Mouse (Mus musculus): ENCODE data around the gene Htr6. TPM values are rescaled to one million over a fixed set of nuclear protein-coding genes. Genes with fewer than 3 reads are reported as not detected.

Gene Htr6
- total RNA-seq, 2 experiments from 2014 or later = 5.9 to 6.9 TPM

DNA sequence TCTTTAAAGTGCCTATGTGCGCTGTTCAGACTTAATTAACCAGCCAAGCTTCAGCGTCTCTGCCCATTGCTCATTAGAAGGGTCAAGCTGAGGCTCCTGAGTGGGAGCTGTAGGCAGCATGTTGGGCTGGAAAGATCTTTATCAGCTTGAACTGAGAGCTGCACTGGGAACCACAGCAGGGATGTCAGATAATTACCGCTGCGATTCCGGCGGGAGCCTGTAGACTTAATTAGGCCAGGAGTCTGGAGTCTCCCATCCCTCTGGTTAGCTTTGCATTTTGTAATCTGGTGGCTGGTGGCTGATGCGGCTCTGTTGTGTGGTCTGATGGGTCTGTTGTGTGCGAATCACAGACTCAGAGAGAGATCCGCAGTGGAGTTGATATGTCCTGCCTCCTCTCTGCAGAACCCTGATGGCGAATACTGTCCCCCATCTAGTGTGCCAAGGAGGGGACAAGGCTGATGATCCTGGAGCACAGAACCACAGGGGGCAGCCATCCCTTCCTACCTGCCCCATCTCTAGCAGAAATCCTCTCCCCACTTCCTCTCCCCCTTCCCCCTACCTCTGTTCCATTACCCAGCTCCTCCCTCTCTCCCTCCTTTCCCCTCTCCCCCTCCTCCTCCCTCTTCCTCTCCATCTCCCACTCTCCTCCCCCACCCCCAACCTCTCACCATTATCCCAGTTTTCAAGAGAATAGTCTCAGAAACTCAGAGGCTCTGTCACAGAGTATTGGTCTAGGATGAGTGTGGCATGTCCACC is 35.1 kb downstream of the Htr6 start:
- no peak overlapping the region for H3K27ac ChIP-seq

DNA sequence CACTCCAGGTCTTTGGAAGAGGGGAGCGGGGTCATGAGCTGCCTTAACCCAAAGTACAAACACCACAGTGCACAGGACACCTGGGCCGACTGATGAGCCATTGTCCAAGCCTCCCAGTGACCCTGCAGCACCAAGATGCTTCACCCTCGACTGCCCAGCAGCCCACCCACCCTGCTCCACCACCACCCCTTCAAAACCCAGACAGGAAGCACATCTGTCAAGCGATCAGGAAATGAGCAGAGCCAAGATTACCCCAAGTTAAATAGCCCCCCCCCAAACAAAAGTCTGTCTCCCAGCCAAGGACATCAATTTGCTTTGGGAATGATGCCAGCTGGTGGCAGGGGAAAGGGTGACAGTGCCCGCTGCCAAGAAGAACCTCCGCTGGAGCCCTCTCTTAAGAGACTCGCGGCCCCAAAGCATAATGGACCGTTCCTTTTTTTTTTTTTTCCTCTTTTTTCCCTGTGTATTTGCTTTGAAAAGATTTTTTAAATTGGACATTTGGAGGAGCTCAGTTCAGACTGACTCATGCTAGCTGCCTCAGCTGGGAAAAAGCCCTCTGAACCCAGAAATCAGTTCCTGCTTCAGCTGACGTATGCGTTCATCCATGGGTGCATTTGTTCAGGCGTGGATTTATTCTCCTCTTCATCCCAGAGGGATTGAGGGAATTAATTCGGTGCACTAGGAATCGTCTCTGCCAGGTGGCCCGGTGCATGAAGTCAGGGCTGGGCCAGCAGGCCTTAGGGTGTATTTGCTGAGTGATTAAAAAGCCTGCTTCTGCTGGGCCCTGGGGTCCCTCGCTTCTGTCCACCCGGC is 37.4 kb downstream of the Htr6 start:
- Histone ChIP-seq H3K4me3 (no peak overlapping the region), H3K27ac (no peak overlapping the region)
- TF ChIP-seq CTCF (IDR thresholded peaks at IDR 0.05) = no peak
- intact Hi-C loops (cut with DNase I) = no loop called here
- no peak for DNase-seq (ENCODE audit: extremely low spot score in 1 of 2, low spot score in 2 of 2)

More for the DNA sequence above, 35.1 kb downstream of the Htr6 start:
- no peak overlapping the region for H3K4me3 ChIP-seq
- intact Hi-C loops (cut with DNase I) = no loop called here
- no peak for TF ChIP-seq CTCF (IDR thresholded peaks at IDR 0.05)
- no peak for DNase-seq (ENCODE audit: extremely low spot score in 1 of 2, low spot score in 2 of 2)

DNA sequence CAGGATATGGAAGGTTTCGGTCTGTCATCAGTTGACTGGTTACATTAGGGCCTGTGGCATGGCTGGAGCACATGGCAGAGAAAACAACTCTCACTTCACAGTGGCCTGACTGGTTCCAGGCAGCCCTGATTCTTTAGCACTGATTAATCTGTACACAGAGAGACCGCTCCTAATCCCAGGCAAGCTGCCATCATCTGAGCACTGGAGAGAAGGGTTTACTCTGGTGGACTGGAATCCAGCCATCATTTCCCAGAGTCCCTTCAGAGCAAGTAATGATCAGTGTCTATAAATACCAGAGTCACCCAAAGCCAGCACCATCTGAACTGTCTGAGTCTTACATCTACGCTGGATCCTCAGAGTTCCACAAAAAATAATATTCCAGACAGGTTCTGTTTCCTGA is 39.6 kb downstream of the Htr6 start:
- TF ChIP-seq CTCF (IDR thresholded peaks at IDR 0.05) = no peak
- no peak for DNase-seq (ENCODE audit: extremely low spot score in 1 of 2, low spot score in 2 of 2)
- no peak overlapping the region for H3K4me3 ChIP-seq
- H3K27ac ChIP-seq = no peak overlapping the region
- intact Hi-C loops (cut with DNase I) = no loop called here

DNA sequence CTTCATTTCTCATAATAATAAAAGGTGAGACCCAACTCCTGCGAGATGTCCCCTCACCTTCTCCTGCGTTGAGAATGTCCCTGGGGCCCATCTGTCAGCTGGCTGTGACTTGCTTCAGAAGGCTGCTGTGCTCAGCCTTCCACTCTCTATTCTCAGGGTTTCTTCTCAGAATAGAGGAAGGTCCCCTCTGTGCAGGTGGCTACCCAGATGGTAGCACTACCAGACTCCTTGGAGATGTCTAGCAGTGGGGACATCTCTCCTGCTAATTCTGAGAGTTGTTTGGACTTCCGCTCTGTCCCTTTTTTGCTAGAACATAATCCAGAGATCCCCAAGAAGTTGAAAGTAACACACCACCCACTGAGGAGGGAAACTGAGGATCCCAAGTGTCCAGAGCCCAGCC is 40.4 kb downstream of the Htr6 start:
- TF ChIP-seq CTCF (IDR thresholded peaks at IDR 0.05) = no peak
- H3K27ac ChIP-seq = peak overlapping the region; percentile 80; the same call in 1 of the 2 replicates
- H3K4me3 ChIP-seq = no peak overlapping the region
- no peak for DNase-seq (ENCODE audit: extremely low spot score in 1 of 2, low spot score in 2 of 2)
- intact Hi-C loops (cut with DNase I) = no loop called here

DNA sequence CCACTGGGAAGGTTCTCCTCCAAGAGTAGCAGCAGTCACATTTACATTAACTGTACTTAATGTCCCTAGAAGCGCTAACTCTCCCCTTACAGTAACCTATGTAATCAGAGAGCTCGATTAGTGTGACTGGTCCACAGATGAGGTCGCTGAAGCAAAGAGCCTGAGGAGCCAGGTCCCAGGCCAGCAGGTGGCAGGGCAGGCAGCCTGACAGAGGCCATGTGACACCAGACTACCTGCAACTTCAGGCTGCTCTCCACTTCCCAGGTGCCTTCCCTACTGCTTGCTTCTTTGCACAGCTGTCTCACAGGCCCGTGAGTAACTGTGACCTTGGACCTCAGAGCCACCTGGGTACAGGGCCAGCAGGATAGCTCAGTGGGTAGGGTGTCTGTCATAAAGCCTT is 40.8 kb downstream of the Htr6 start:
- H3K27ac ChIP-seq = peak overlapping the region; percentile 80
- intact Hi-C loops (cut with DNase I) = no loop called here
- peak; percentile 4 for TF ChIP-seq CTCF (IDR thresholded peaks at IDR 0.05)
- DNase-seq (ENCODE audit: extremely low spot score in 1 of 2, low spot score in 2 of 2) = no peak
- H3K4me3 ChIP-seq = no peak overlapping the region

DNA sequence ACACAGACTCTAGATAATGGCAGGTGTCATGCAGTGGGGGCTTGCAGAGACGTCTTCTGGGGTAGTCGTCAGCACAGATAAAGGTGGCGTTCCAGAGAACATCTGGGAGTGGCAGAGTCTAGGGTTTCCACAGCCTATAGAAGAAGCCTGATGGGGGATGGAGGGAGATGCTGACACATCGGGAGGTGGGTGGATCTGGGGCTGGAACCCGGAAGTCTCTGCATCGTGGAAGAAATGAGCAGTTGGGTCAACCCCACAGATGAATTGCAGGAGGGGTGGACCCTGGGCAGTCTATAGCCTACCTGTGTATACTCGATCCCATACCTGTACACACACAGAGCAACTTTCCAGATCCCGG is 41.4 kb downstream of the Htr6 start:
- intact Hi-C loops (cut with DNase I) = no loop called here
- peak overlapping the region; percentile 80 for H3K27ac ChIP-seq
- no peak for TF ChIP-seq CTCF (IDR thresholded peaks at IDR 0.05)
- peak in 1 of 2 experiments; percentile 36 for DNase-seq (ENCODE audit: extremely low spot score in 1 of 2, low spot score in 2 of 2)
- no peak overlapping the region for H3K4me3 ChIP-seq

DNA sequence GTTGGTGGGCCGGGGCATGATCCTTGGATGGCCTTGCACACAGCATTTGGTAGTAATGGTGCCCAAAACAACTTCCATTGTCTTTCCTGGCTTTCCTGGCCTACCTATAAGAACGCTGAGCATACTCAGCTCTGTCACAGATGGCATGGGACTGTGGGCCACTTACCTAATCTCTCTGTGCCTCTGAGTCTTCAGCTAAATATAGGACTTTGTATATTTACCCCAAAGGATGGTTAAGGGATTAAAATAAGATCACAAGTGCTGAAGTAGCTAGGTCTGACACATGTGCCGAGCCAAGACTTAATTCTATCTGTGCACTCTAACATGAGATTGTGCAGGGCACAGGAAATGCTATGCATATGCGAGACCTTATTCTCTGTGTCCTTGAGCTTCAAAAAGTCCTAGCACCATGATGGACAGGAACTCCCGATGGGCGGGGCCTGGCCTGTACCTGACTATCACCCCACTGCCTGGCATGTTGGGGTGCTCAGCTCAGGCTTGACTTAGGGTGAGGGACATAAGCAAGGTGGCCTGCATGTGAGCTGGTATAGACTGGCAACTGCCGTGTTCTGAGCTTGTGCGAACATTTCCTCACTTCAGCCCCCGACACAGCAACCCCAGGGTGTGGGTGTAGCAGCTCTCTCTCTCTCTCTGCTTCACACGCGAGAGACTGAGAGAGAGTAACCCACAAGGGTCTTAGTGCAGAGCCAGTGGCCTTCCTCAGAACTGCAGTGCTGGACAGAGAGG is 41.9 kb downstream of the Htr6 start:
- Histone ChIP-seq H3K27ac (peak overlapping the region; percentile 80), H3K4me3 (no peak overlapping the region)
- peak in 1 of 2 experiments; percentile 36 for DNase-seq (ENCODE audit: extremely low spot score in 1 of 2, low spot score in 2 of 2)
- TF ChIP-seq CTCF (IDR thresholded peaks at IDR 0.05) = no peak
- intact Hi-C loops (cut with DNase I) = no loop called here

DNA sequence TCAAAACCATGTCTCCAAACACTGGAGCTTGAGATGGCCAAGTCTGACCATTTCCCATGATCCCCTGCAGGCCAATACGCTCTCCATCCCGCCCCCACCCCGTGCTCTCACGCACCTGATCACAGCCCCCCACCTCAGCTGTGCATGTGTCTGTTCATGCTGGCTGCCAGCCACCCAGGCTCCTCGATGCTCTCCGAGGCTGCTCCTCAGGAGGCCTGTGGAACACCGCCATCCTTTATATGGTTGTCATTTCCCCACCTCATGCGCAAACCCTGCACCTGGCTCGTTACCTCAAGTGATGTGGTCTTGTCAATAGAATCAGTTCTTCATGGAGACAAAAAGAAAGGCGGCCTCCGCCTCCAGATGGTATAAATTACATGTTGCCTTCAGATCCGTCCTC is 42.8 kb downstream of the Htr6 start:
- intact Hi-C loops (cut with DNase I) = no loop called here
- DNase-seq (ENCODE audit: extremely low spot score in 1 of 2, low spot score in 2 of 2) = no peak
- Histone ChIP-seq H3K4me3 (no peak overlapping the region), H3K27ac (peak overlapping the region; percentile 80; the same call in 1 of the 2 replicates)
- TF ChIP-seq CTCF (IDR thresholded peaks at IDR 0.05) = no peak

DNA sequence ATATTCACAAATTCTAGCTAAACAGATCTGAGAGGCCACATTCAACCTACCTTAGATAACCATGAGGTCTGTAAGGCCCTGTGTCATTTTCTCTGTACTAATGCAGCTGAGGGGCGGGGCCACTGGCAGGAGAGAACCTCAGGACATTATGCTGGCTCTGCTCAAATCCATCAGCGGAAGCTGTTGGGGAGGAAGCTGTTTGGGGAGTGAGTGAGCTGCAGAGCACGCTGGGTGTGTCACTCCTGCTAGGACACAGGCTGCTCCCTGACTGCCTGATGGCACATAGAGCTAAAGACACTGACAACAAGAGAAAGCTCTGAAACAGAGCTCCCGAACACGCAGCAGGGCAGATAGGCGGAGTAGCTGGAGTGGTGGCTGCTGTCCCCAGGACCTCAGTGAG is 44.7 kb downstream of the Htr6 start:
- intact Hi-C loops (cut with DNase I) = no loop called here

DNA sequence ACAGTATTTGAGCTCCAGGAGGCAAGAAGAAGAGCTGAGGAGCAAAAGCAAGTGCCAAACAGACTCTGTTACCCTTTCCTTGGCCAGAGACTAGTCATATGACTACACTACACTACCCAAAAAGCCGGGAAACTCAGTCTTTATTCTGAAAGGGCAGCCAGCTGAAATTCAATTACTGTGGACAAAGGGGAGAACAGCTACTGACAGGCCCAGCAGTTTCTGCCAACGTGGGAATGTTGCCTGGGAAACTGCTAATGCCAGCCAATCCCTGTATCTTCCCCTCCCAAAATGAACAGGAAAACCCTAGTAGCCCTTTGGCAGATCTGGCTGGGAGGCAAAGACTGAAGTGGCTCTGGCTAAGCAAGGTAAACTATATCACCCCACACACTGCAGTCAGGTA is 51.0 kb downstream of the Htr6 start:
- intact Hi-C loops (cut with DNase I) = no loop called here
- Histone ChIP-seq H3K27ac (no peak overlapping the region; the same call in 1 of the 2 replicates), H3K4me3 (no peak overlapping the region)
- TF ChIP-seq CTCF (IDR thresholded peaks at IDR 0.05) = no peak
- peak; percentile 40 to 47 for DNase-seq (ENCODE audit: extremely low spot score in 1 of 2, low spot score in 2 of 2)

More for the DNA sequence above, 44.7 kb downstream of the Htr6 start:
- H3K27ac ChIP-seq = no peak overlapping the region
- no peak for TF ChIP-seq CTCF (IDR thresholded peaks at IDR 0.05)
- DNase-seq (ENCODE audit: extremely low spot score in 1 of 2, low spot score in 2 of 2) = no peak
- H3K4me3 ChIP-seq = no peak overlapping the region

DNA sequence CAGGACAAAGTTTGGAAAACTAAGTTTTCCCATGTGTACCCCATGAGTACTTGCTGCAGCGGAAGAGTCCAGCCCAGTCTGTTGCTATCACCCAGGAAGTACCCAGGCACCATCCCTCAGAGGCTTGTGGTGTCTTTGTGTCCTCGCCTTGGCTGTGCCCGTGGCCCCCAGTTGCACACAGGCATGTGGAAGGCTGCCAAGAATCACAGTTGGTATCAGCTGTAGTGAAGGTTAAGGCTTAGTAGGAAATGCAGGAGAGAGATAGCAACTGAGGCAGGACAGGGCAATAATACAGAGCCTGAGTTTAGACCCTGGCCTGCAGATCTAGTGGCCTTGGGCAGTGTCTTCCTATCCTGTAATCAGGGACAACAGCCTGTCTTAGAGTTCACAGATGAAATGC is 55.0 kb downstream of the Htr6 start:
- no peak for TF ChIP-seq CTCF (IDR thresholded peaks at IDR 0.05)
- no peak overlapping the region for H3K4me3 ChIP-seq
- intact Hi-C loops (cut with DNase I) = no loop called here
- DNase-seq (ENCODE audit: extremely low spot score in 1 of 2, low spot score in 2 of 2) = no peak
- no peak overlapping the region for H3K27ac ChIP-seq

DNA sequence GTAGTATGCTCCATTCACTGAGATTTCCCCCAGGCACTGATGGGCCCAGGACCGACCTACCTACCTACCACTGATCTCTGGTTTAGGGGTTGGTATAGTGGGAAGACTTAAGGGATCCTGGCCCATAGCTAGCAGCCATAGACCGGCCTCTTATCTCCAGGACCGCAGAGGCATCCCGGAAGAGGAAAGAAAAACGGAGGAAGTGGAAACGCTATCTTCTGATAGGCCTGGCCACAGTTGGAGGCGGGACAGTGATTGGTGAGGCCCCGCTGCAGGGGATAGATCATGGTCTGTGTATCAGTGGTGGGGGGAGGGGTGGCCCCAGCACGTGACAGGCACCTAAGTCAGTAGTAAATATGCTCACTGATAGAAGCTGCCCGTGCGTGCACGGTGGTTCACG is 56.0 kb downstream of the Htr6 start:
- TF ChIP-seq CTCF (IDR thresholded peaks at IDR 0.05) = no peak
- H3K4me3 ChIP-seq = no peak overlapping the region
- DNase-seq (ENCODE audit: extremely low spot score in 1 of 2, low spot score in 2 of 2) = no peak
- H3K27ac ChIP-seq = no peak overlapping the region
- intact Hi-C loops (cut with DNase I) = no loop called here
